Mouse (Mus musculus) fibroblast of lung, adult 2 months (primary cell): Measurements from ENCODE around the gene Gm10192.
"Not testable (repeated sequence)": the region's sequence is repeated elsewhere in the genome, so short reads cannot be mapped to it uniquely, and the experiment has no call there.

Source experiments
- DNase-seq: peaks from one replicate; pipeline ENCODE4 v3.0.0-alpha.2; 2011; ENCODE audit warnings: low read depth

Gm10192 gene

GRCm38 (mm10) chr4:97183066-97183465 is at the start of gene Gm10192:
Gene Gm10192, minus strand, starts transcription at chr4:97183166.
- not testable (repeated sequence) for DNase-seq

DNA sequence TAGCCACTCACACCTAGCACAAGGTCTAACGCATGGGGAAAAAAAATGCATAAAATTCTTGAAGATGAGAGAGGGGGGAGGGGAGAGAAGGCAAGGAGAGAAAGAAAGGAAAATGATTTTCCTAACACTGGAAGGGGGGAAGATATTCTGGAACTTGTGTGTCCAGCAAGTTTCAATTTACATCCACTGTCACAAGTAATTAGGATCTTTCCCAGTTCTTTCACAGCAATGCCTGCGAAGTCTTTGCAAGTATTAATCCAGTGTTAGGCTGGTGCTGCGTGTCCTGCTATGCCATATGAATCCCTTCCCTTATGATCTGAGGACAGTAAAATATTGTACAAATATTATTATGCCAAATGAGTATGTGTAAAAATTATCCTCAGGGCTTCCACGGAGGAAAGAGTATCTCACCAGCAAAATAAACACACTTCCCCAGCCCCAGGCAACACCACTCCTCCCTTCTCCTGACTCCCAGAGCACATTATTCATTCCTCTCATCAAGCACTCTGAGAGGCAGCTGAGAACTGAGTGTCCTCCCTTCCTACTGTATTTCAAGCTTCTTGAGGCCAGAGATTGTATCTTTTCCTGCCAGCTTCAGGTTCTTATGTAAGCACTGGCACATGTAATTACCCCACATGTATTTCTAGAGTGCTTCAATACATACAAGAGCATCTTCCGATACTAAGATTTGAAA is 47.6 kb upstream of the Gm10192 start:
- DNase-seq = no peak

- DNase-seq = no peak
Observed at GRCm38 (mm10) chr4:97219701-97220100, 36.7 kb upstream of the Gm10192 start.

- no peak for DNase-seq
Observed at GRCm38 (mm10) chr4:97217906-97218305, 34.9 kb upstream of the Gm10192 start.

DNA sequence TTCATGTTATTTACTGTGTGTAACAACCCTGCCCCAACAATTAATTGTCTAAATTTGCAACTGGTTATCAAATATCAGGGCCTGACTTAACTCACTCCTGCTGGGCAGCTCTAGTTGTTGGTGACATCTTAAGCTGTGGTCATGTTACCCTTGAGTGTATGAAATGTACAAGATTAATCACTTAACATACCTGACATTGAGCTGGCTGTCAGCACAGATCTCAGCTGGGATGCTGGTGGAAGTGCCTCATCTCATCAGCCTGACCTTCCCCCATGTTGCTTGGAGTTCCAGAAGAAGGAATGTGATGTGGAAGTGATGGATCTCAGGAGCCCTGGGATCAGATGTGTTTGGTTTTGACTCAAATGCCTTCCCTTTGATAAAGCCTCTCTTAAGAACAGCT is 29.5 kb upstream of the Gm10192 start:
- no peak for DNase-seq

DNA sequence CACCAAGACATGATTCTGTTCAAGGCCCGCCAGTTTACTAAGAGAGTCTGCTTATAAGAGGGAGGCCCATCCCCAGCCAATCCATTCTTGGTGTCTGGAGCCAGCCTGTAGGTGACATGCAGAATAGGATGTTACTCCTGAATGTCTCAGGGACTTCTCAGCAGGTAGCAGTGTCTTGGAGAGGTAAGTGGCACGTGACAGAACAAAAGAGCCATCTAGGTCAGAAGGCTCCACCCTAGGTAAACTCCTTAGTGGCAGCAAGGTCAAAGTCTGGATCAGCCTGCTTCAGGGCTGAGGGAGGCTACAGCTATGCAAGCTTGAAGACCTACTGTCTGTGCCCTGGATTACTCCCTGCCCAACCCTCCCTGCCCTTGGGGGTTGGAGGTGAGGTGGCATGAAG is 20.0 kb upstream of the Gm10192 start:
- not testable (repeated sequence) for DNase-seq

- peak; percentile 57 for DNase-seq
Observed at GRCm38 (mm10) chr4:97193176-97193575, 10.2 kb upstream of the Gm10192 start.

DNA sequence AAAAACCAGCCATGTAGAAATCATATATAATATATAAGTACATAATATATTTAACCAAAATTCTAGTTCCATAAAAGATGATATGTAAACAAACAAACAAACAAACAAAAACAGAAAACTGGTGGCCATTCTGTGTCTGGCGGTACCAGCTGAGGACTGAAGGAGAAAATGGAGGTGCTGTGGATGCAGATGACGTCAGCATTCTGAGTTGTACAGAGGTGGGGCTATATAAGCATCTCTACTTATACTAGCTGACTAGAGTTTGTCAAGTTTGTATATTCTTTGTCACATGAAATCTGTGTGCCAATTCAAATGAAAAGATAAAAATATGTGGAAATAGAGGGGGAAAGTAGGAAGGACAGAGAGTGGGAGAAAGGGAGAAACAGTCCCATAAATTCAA is 9.6 kb upstream of the Gm10192 start:
- no peak for DNase-seq

DNA sequence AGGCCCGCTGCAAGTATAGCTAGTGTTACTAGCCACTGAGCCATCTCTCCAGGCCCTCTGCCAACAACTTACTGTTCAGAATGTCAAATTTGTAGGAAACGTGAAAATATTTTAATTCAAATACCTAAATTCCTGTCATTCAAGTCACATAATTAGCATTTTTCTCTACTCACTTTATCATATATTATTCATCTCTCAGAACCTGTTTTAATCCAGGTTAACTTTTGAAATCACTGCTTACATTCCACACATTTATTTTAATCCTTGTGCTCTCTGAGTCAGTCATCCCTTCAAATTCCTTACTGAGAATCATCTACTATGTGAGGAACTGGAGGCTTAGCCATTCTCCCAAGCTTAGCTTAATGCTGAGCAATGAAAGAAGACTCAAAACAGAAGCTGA is 2.6 kb downstream of the Gm10192 start:
- no peak for DNase-seq

DNA sequence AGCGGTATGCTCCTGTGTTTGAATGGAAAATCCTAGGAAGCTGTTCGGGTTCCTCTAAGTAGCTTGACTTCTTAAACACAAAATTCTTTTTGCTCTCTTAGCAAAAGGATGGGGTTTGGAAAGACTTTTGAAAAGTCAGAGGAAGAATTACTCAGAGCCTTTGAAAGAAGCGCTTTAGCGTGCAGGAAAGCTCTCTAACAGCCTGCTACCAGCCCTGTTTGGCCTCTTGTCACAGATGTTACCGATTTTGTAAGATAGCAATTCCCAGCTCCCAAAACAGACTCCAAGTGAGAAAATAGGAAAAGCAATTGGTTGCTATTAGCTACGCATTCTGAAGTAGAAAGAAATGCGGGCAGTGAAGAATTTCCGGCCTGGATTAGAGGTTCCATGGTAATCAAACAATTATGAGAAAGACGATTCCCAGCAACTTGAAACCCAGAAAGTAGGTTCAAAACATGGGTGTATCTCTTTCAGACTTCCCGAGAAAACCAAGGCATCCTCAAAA is 26.1 kb downstream of the Gm10192 start:
- no peak for DNase-seq

GRCm38 (mm10) chr4:97156084-97156483 is 26.9 kb downstream of the Gm10192 start:
- DNase-seq = no peak

DNA sequence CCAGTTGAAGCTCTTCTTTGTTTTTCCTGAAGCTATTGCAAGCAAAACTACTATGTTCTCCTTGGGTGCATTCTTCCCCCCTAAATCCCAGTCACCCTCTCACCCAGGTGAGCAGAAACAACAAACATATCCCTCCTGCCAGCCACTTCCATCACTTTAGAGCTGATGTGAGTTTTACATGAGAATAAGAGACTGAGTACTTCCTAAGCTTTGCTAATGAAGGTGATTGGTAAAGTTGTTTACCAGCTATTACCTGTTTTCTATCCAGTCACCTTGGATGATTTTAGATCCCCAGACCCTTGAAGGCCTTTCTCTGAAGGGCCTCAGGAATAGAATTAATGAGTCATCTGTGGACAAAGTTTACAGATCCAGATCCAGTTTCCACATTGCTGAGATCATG is 29.4 kb downstream of the Gm10192 start:
- DNase-seq = no peak

DNA sequence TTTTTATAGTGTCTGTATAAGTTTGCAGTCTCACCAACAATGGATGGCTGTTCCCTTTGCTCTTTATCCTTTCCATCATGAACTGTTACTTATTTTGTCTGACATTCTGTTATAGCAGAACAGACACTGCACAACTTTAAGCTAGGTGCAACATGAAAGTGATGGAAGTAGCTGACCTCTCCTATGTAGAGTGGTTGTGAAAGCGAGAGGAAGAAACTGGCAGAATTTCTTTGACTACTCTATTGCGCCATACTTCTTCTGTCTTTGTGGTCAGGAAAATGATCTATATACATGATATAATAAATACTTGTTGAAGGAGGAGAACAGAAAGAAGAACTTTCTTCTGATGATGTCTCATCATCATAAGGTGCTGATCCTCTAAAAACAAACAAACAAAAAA is 40.5 kb downstream of the Gm10192 start:
- no peak for DNase-seq
